Mouse (Mus musculus) midbrain, embryonic 16.5 days (tissue): Measurements from ENCODE around the gene Ctnna3. TPM values are rescaled to one million over a fixed set of nuclear protein-coding genes. Genes with fewer than 3 reads are reported as not detected.
"Not testable (repeated sequence)": the region's sequence is repeated elsewhere in the genome, so short reads cannot be mapped to it uniquely, and the experiment has no call there.

Source experiments
- ATAC-seq: fragments of 200-750 bp; cut with Nextera tagmentation; 2 replicates; pipeline ENCODE4 v1.8.0; 2017; ENCODE audit warnings: moderate TSS enrichment
- H3K27ac ChIP-seq: fragments of 300-500 bp; sonication (generic); 2 replicates; pipeline ENCODE4 v1.5.1; 2014; ENCODE audit warnings: mild to moderate bottlenecking, low read length, mixed read lengths
- H3K27me3 ChIP-seq: fragments of 300-500 bp; sonication (generic); 2 replicates; pipeline ENCODE4 v1.6.1; 2014; ENCODE audit warnings: low read depth, low read length, mixed read lengths; ENCODE audit not compliant: control insufficient read depth, insufficient read depth
- H3K36me3 ChIP-seq: fragments of 300-500 bp; sonication (generic); 2 replicates; pipeline ENCODE4 v1.6.1; 2014; ENCODE audit warnings: mild to moderate bottlenecking, low read length, moderate library complexity, mixed read lengths; ENCODE audit not compliant: control insufficient read depth, insufficient read depth
- H3K4me1 ChIP-seq: fragments of 300-500 bp; sonication (generic); 2 replicates; pipeline ENCODE4 v1.6.1; 2014; ENCODE audit warnings: mild to moderate bottlenecking, low read length, mixed read lengths; ENCODE audit not compliant: control insufficient read depth, insufficient read depth
- H3K4me2 ChIP-seq: fragments of 300-500 bp; sonication (generic); 2 replicates; pipeline ENCODE4 v1.6.1; 2014; ENCODE audit warnings: mild to moderate bottlenecking, low read length, mixed read lengths
- H3K4me3 ChIP-seq: fragments of 300-500 bp; sonication (generic); 2 replicates; pipeline ENCODE4 v1.5.1; 2014; ENCODE audit warnings: low read depth, mild to moderate bottlenecking, low read length, moderate library complexity, mixed read lengths
- H3K9ac ChIP-seq: fragments of 300-500 bp; sonication (generic); 2 replicates; pipeline ENCODE4 v1.6.1; 2014; ENCODE audit warnings: low read depth, low read length, mixed read lengths
- H3K9me3 ChIP-seq: fragments of 300-500 bp; sonication (generic); replicated peaks from 2 replicates; pipeline ENCODE4 v1.6.1; 2014; ENCODE audit warnings: mild to moderate bottlenecking, low read length, mixed read lengths; ENCODE audit not compliant: control insufficient read depth, poor library complexity, severe bottlenecking
- WGBS: fragments of 180-500 bp; shearing (Covaris S2); extraction: QIAGEN DNeasy Blood & Tissue Kit; methylation state at CpG from one replicate; pipeline ENCODE4 v1.1.7; 2014; 5-methylcytosine and 5-hydroxymethylcytosine counted together
- polyA plus RNA-seq: library from polyadenylated mRNA; unstranded; fragments of >200 nt; fragmentation: Nextera tagmentation; extraction: Ambion mirVana; gene quantifications from 2 replicates; pipeline ENCODE4 v1.2.1, GENCODE M21; 2015

The Ctnna3 gene
- polyA plus RNA-seq, 1 experiment from 2014 or later, result 0.98 TPM

GRCm38 (mm10) chr10:64311622-64312292 lies 881.9 kb downstream of the Ctnna3 start:
- Histone ChIP-seq H3K36me3 (no peaks in the 10 kb centered on the region), H3K9me3 (no peaks in the 10 kb centered on the region), H3K27ac (no peak overlapping the region), H3K9ac (no peak overlapping the region), H3K4me1 (no peaks in the 10 kb centered on the region), H3K4me2 (no peak overlapping the region), H3K27me3 (no peaks in the 10 kb centered on the region), H3K4me3 (no peak overlapping the region)
- 92% methylated on average over 2 of the region's 2 CpGs for WGBS
- no peak for ATAC-seq

GRCm38 (mm10) chr10:64320332-64320731 lies 890.4 kb downstream of the Ctnna3 start:
- no peak for ATAC-seq
- no peak overlapping the region for H3K9ac ChIP-seq
- no peaks in the 10 kb centered on the region for H3K27me3 ChIP-seq
- H3K9me3 ChIP-seq, result no peaks in the 10 kb centered on the region
- no peaks in the 10 kb centered on the region for H3K36me3 ChIP-seq
- H3K4me1 ChIP-seq, result no peaks in the 10 kb centered on the region
- no peak overlapping the region for H3K4me3 ChIP-seq
- no peak overlapping the region for H3K4me2 ChIP-seq
- 94% methylated on average over 7 of the region's 7 CpGs for WGBS
- H3K27ac ChIP-seq, result no peak overlapping the region

GRCm38 (mm10) chr10:64342702-64343379 lies 912.9 kb downstream of the Ctnna3 start:
- no peak overlapping the region for H3K27ac ChIP-seq
- no peaks in the 10 kb centered on the region for H3K36me3 ChIP-seq
- H3K4me3 ChIP-seq, result no peak overlapping the region
- H3K9me3 ChIP-seq, result no peaks in the 10 kb centered on the region
- H3K4me2 ChIP-seq, result no peak overlapping the region
- ATAC-seq, result no peak
- H3K9ac ChIP-seq, result no peak overlapping the region
- WGBS, result 65% methylated on average over 4 of the region's 4 CpGs
- H3K27me3 ChIP-seq, result no peaks in the 10 kb centered on the region
- no peaks in the 10 kb centered on the region for H3K4me1 ChIP-seq

- Histone ChIP-seq H3K4me3 (no peak overlapping the region), H3K27ac (no peak overlapping the region), H3K4me2 (no peak overlapping the region), H3K9me3 (no peaks in the 10 kb centered on the region), H3K36me3 (no peaks in the 10 kb centered on the region), H3K27me3 (no peaks in the 10 kb centered on the region), H3K9ac (no peak overlapping the region), H3K4me1 (no peaks in the 10 kb centered on the region)
- 88% methylated on average over 3 of the region's 3 CpGs for WGBS
- no peak for ATAC-seq
Observed at GRCm38 (mm10) chr10:64373288-64373687, 943.4 kb downstream of the Ctnna3 start.

GRCm38 (mm10) chr10:64377751-64378150 lies 947.9 kb downstream of the Ctnna3 start:
- Histone ChIP-seq H3K4me3 (no peak overlapping the region), H3K4me1 (no peaks in the 10 kb centered on the region), H3K27me3 (no peaks in the 10 kb centered on the region), H3K27ac (no peak overlapping the region), H3K36me3 (no peaks in the 10 kb centered on the region), H3K9me3 (no peaks in the 10 kb centered on the region), H3K9ac (no peak overlapping the region), H3K4me2 (no peak overlapping the region)
- WGBS, result 92% methylated on average over 4 of the region's 4 CpGs
- ATAC-seq, result no peak

- Histone ChIP-seq H3K27me3 (no peaks in the 10 kb centered on the region), H3K27ac (no peak overlapping the region), H3K9me3 (no peaks in the 10 kb centered on the region), H3K36me3 (no peaks in the 10 kb centered on the region), H3K4me3 (no peak overlapping the region), H3K4me2 (no peak overlapping the region), H3K9ac (no peak overlapping the region), H3K4me1 (no peaks in the 10 kb centered on the region)
- whole genome bisulfite sequencing, result 46% methylated on average over 2 of the region's 2 CpGs
- ATAC-seq, result no peak
Observed at GRCm38 (mm10) chr10:64396579-64396978, 966.7 kb downstream of the Ctnna3 start.

GRCm38 (mm10) chr10:64418396-64418795 lies 988.5 kb downstream of the Ctnna3 start:
- not testable (repeated sequence) for H3K36me3 ChIP-seq, H3K4me3 ChIP-seq, H3K9me3 ChIP-seq, H3K4me2 ChIP-seq, H3K27ac ChIP-seq, ATAC-seq, H3K9ac ChIP-seq, H3K4me1 ChIP-seq, H3K27me3 ChIP-seq
- WGBS, result 33% methylated on average over 1 of the region's 1 CpGs

- H3K4me3 ChIP-seq, result no peak overlapping the region
- no peak overlapping the region for H3K27ac ChIP-seq
- no peaks in the 10 kb centered on the region for H3K36me3 ChIP-seq
- H3K27me3 ChIP-seq, result no peaks in the 10 kb centered on the region
- H3K4me2 ChIP-seq, result no peak overlapping the region
- H3K4me1 ChIP-seq, result no peaks in the 10 kb centered on the region
- no peak overlapping the region for H3K9ac ChIP-seq
- ATAC-seq, result no peak
- H3K9me3 ChIP-seq, result no peaks in the 10 kb centered on the region
Observed at GRCm38 (mm10) chr10:64438736-64439135, 1008.8 kb downstream of the Ctnna3 start.

- Histone ChIP-seq H3K4me2 (no peak overlapping the region), H3K9me3 (no peaks in the 10 kb centered on the region), H3K27me3 (no peaks in the 10 kb centered on the region), H3K4me3 (no peak overlapping the region), H3K27ac (no peak overlapping the region), H3K4me1 (no peaks in the 10 kb centered on the region), H3K9ac (no peak overlapping the region), H3K36me3 (no peaks in the 10 kb centered on the region)
- ATAC-seq, result no peak
- whole genome bisulfite sequencing, result 69% methylated on average over 2 of the region's 2 CpGs
Observed at GRCm38 (mm10) chr10:64448624-64449023, 1018.7 kb downstream of the Ctnna3 start.
